Comparison of ENCODE assay signal across 12 mouse cellular contexts in genomic region chr7:103712024-103712423, GRCm38 (mm10). TPM values are rescaled to one million over a fixed set of nuclear protein-coding genes. Genes with fewer than 3 reads are reported as not detected.
A peak's percentile ranks its signal among the peaks of the same experiment; 100 is the strongest.
DNase-seq lines count a peak whose midpoint lies in the region; ATAC-seq and TF ChIP-seq lines count a peak whose summit lies in the region.
"Had no signal": no experiment of that assay in that cellular context is flagged by ENCODE, and none has a peak within 500 bp of the region (broad histone marks: within the 10 kb centered on the region; RNA-seq: fewer than 3 reads in every experiment).

No protein-coding gene starts in this region.

- no peaks in the 10 kb centered on the region for H3K36me3 ChIP-seq in intestine, embryonic 15.5 days

- no peaks in the 10 kb centered on the region for H3K9me3 ChIP-seq in intestine, embryonic 15.5 days

- H3K4me1 ChIP-seq in intestine, embryonic 15.5 days (replicated peaks) = no peaks in the 10 kb centered on the region

- H3K4me3 ChIP-seq in layer of hippocampus, adult 2 months = no peak overlapping the region
- no peak overlapping the region for H3K4me3 ChIP-seq in intestine, embryonic 15.5 days (replicated peaks)

- peak; percentile 92 for ATAC-seq in megakaryocyte progenitor cell, adult 5-6 weeks (replicated peaks; ENCODE audit: poor library complexity)
- no peak for ATAC-seq in intestine, embryonic 15.5 days

- H3K27me3 ChIP-seq in intestine, embryonic 15.5 days (replicated peaks) = no peaks in the 10 kb centered on the region

- H3K9ac ChIP-seq in intestine, embryonic 15.5 days = no peak overlapping the region

- 36% methylated on average over 2 of the region's 2 CpGs for WGBS in intestine, embryonic 15.5 days

- no peak for DNase-seq in layer of hippocampus, adult 2 months (ENCODE audit: low spot score in 2 of 2)
- DNase-seq in layer of hippocampus, adult 18-20 months (ENCODE audit: low spot score in 2 of 2) = no peak
- DNase-seq in WW6 (ENCODE audit: low read depth, low spot score) = peak; percentile 20
- DNase-seq in embryo, embryonic 9.5 days (ENCODE audit: extremely low spot score) = peak; percentile 1
- no peak for DNase-seq in cerebellum, adult 8-10 months
- DNase-seq: adrenal gland, adult 8-10 months; kidney, adult 11 months had no signal

- peak; percentile 51 for TF ChIP-seq CTCF in layer of hippocampus, adult 2 months (conservative IDR thresholded peaks at IDR 0.05)

- H3K4me2 ChIP-seq in intestine, embryonic 15.5 days (replicated peaks) = no peak overlapping the region

- H3K27ac ChIP-seq in layer of hippocampus, adult 2 months = no peak overlapping the region
- no peak overlapping the region for H3K27ac ChIP-seq in intestine, embryonic 15.5 days

RNA-seq across cellular contexts. Expression of gene Olfr243, which starts 2.4 kb away (rescaled TPM):
- not detected for total RNA-seq in layer of hippocampus, adult 2 months (2021)
- total RNA-seq in layer of hippocampus, adult 18-20 months (2021) = not detected
- total RNA-seq in megakaryocyte progenitor cell, adult 5-6 weeks (2015) = not detected in 2 replicates
- not detected in 2 replicates for total RNA-seq in megakaryocyte progenitor cell, adult 5-6 weeks (2017)
- not detected in 2 replicates for polyA plus RNA-seq in intestine, embryonic 15.5 days (2015; fragmentation: Nextera tagmentation; extraction: Ambion mirVana)
- total RNA-seq: adrenal gland, adult 8-10 months; gastrocnemius, adult 18-20 months; heart, postnatal 10 days had no signal
- polyA plus RNA-seq: embryonic facial prominence, embryonic 11.5 days had no signal

RNA-seq across cellular contexts. Expression of gene Olfr628, which starts 18.1 kb away (rescaled TPM):
- total RNA-seq in layer of hippocampus, adult 2 months (2021) = not detected
- total RNA-seq in layer of hippocampus, adult 18-20 months (2021) = not detected
- total RNA-seq in megakaryocyte progenitor cell, adult 5-6 weeks (2015) = not detected in 2 replicates
- total RNA-seq in megakaryocyte progenitor cell, adult 5-6 weeks (2017) = not detected in 2 replicates
- polyA plus RNA-seq in intestine, embryonic 15.5 days (2015; fragmentation: Nextera tagmentation; extraction: Ambion mirVana) = not detected in 2 replicates
- total RNA-seq: adrenal gland, adult 8-10 months; gastrocnemius, adult 18-20 months; heart, postnatal 10 days had no signal
- polyA plus RNA-seq: embryonic facial prominence, embryonic 11.5 days had no signal

RNA-seq across cellular contexts. Expression of gene Olfr625-ps1, which starts 29.5 kb away (rescaled TPM):
- not detected for total RNA-seq in layer of hippocampus, adult 2 months (2021)
- not detected for total RNA-seq in layer of hippocampus, adult 18-20 months (2021)
- not detected in 2 replicates for total RNA-seq in megakaryocyte progenitor cell, adult 5-6 weeks (2015)
- not detected in 2 replicates for total RNA-seq in megakaryocyte progenitor cell, adult 5-6 weeks (2017)
- polyA plus RNA-seq in intestine, embryonic 15.5 days (2015; fragmentation: Nextera tagmentation; extraction: Ambion mirVana) = not detected in 2 replicates
- total RNA-seq: adrenal gland, adult 8-10 months; gastrocnemius, adult 18-20 months; heart, postnatal 10 days had no signal
- polyA plus RNA-seq: embryonic facial prominence, embryonic 11.5 days had no signal

RNA-seq across cellular contexts. Expression of gene Olfr629, which starts 32.7 kb away (rescaled TPM):
- total RNA-seq in layer of hippocampus, adult 2 months (2021) = not detected
- total RNA-seq in layer of hippocampus, adult 18-20 months (2021) = not detected
- not detected in 2 replicates for total RNA-seq in megakaryocyte progenitor cell, adult 5-6 weeks (2015)
- total RNA-seq in megakaryocyte progenitor cell, adult 5-6 weeks (2017) = not detected in 2 replicates
- polyA plus RNA-seq in intestine, embryonic 15.5 days (2015; fragmentation: Nextera tagmentation; extraction: Ambion mirVana) = not detected in 2 replicates
- total RNA-seq: adrenal gland, adult 8-10 months; gastrocnemius, adult 18-20 months; heart, postnatal 10 days had no signal
- polyA plus RNA-seq: embryonic facial prominence, embryonic 11.5 days had no signal

RNA-seq across cellular contexts. Expression of gene Olfr624, which starts 41.0 kb away (rescaled TPM):
- under 1 TPM in 1 of 2 experiments, not detected in 1; 0.08 TPM for total RNA-seq in layer of hippocampus, adult 2 months (2021)
- total RNA-seq in layer of hippocampus, adult 18-20 months (2021) = under 1 TPM in 1 of 2 experiments, not detected in 1; 0.05 TPM
- 0.02 TPM in 1 of 2 replicates, not detected in the other for total RNA-seq in megakaryocyte progenitor cell, adult 5-6 weeks (2015)
- total RNA-seq in megakaryocyte progenitor cell, adult 5-6 weeks (2017) = 0.12 TPM in 1 of 2 replicates, not detected in the other
- 0.03 TPM in 1 of 2 replicates, not detected in the other for polyA plus RNA-seq in intestine, embryonic 15.5 days (2015; fragmentation: Nextera tagmentation; extraction: Ambion mirVana)
- total RNA-seq: gastrocnemius, adult 18-20 months; heart, postnatal 10 days had no signal

Comparison
In these comparisons a context has a peak if more than half of its experiments do, and no peak if none do; other contexts are left out.
1. DNase-seq: peak in WW6 (single experiment) and embryo, embryonic 9.5 days (single experiment); none in layer of hippocampus, adult 2 months (0 of 2), layer of hippocampus, adult 18-20 months (0 of 2) and cerebellum, adult 8-10 months (single experiment).